Mouse (Mus musculus) heart, embryonic 12.5 days (tissue): ENCODE measurements around the gene Elf2. TPM values are rescaled to one million over a fixed set of nuclear protein-coding genes. Genes with fewer than 3 reads are reported as not detected.
A peak's percentile ranks its signal among the peaks of the same experiment; 100 is the strongest.

Experiments used
- ATAC-seq: fragments of 200-750 bp; cut with Nextera tagmentation; 2 replicates; pipeline ENCODE4 v1.8.0; 2017; ENCODE audit warnings: moderate TSS enrichment, moderate library complexity; ENCODE audit not compliant: insufficient number of reproducible peaks, low FRiP score
- H3K27ac ChIP-seq: fragments of 300-500 bp; sonication (generic); 2 replicates; pipeline ENCODE4 v1.5.1; 2016; ENCODE audit warnings: mild to moderate bottlenecking, moderate library complexity; ENCODE audit not compliant: poor library complexity, severe bottlenecking
- H3K27me3 ChIP-seq: fragments of 300-500 bp; sonication (generic); replicated peaks from 2 replicates; pipeline ENCODE4 v1.6.1; 2016; ENCODE audit warnings: mild to moderate bottlenecking, moderate library complexity
- H3K36me3 ChIP-seq: fragments of 300-500 bp; sonication (generic); 2 replicates; pipeline ENCODE4 v1.6.1; 2016; ENCODE audit warnings: mild to moderate bottlenecking, moderate library complexity
- H3K4me1 ChIP-seq: fragments of 300-500 bp; sonication (generic); replicated peaks from 2 replicates; pipeline ENCODE4 v1.6.1; 2016; ENCODE audit warnings: mild to moderate bottlenecking
- H3K4me2 ChIP-seq: fragments of 300-500 bp; sonication (generic); 2 replicates; pipeline ENCODE4 v1.6.1; 2016; ENCODE audit warnings: mild to moderate bottlenecking, moderate library complexity
- H3K4me3 ChIP-seq: fragments of 300-500 bp; sonication (generic); 2 replicates; pipeline ENCODE4 v1.5.1; 2016; ENCODE audit warnings: mild to moderate bottlenecking
- H3K9ac ChIP-seq: fragments of 300-500 bp; sonication (generic); 2 replicates; pipeline ENCODE4 v1.6.1; 2016; ENCODE audit warnings: mild to moderate bottlenecking, moderate library complexity
- H3K9me3 ChIP-seq: fragments of 300-500 bp; sonication (generic); replicated peaks from 2 replicates; pipeline ENCODE4 v1.6.1; 2016; ENCODE audit warnings: mild to moderate bottlenecking, moderate library complexity
- WGBS: fragments of 180-500 bp; shearing (Covaris S2); methylation state at CpG from one replicate; pipeline ENCODE4 v1.1.7; 2016; 5-methylcytosine and 5-hydroxymethylcytosine counted together
- polyA plus RNA-seq: library from polyadenylated mRNA; unstranded; fragments of >200 nt; fragmentation: Nextera tagmentation; extraction: Ambion mirVana; gene quantifications from 2 replicates; pipeline ENCODE4 v1.2.1, GENCODE M21; 2016

The Elf2 gene
- polyA plus RNA-seq, 1 experiment from 2014 or later, result 57.7 TPM

GRCm38 (mm10) chr3:51249866-51250265 is 90.6 kb downstream of the Elf2 start:
- Histone ChIP-seq H3K9me3 (no peaks in the 10 kb centered on the region), H3K36me3 (peaks cover 64% of the 10 kb centered on the region), H3K4me1 (no peaks in the 10 kb centered on the region), H3K27me3 (no peaks in the 10 kb centered on the region), H3K4me2 (no peak overlapping the region), H3K4me3 (no peak overlapping the region), H3K27ac (no peak overlapping the region), H3K9ac (no peak overlapping the region)
- no peak for ATAC-seq
- WGBS, result 89% methylated on average over 13 of the region's 13 CpGs

GRCm38 (mm10) chr3:51249460-51249859 is 91.0 kb downstream of the Elf2 start:
- H3K4me2 ChIP-seq, result no peak overlapping the region
- H3K36me3 ChIP-seq, result peaks cover 60% of the 10 kb centered on the region
- H3K9me3 ChIP-seq, result no peaks in the 10 kb centered on the region
- no peak overlapping the region for H3K4me3 ChIP-seq
- 83% methylated on average over 11 of the region's 11 CpGs for WGBS
- H3K9ac ChIP-seq, result no peak overlapping the region
- H3K27me3 ChIP-seq, result no peaks in the 10 kb centered on the region
- no peak for ATAC-seq
- no peak overlapping the region for H3K27ac ChIP-seq
- no peaks in the 10 kb centered on the region for H3K4me1 ChIP-seq

- Histone ChIP-seq H3K9me3 (no peaks in the 10 kb centered on the region), H3K36me3 (peaks cover 52% of the 10 kb centered on the region), H3K27me3 (no peaks in the 10 kb centered on the region), H3K4me2 (no peak overlapping the region), H3K4me1 (no peaks in the 10 kb centered on the region), H3K9ac (no peak overlapping the region), H3K27ac (no peak overlapping the region), H3K4me3 (no peak overlapping the region)
- no peak for ATAC-seq
- 94% methylated on average over 6 of the region's 6 CpGs for WGBS
These were observed 91.9 kb downstream of the Elf2 start for GRCm38 (mm10) chr3:51248600-51248999.

GRCm38 (mm10) chr3:51247704-51248103 is 92.8 kb downstream of the Elf2 start:
- no peak for ATAC-seq
- 81% methylated on average over 16 of the region's 16 CpGs for WGBS
- no peak overlapping the region for H3K4me2 ChIP-seq
- no peaks in the 10 kb centered on the region for H3K27me3 ChIP-seq
- peaks cover 43% of the 10 kb centered on the region for H3K36me3 ChIP-seq
- H3K27ac ChIP-seq, result no peak overlapping the region
- H3K4me3 ChIP-seq, result no peak overlapping the region
- no peak overlapping the region for H3K9ac ChIP-seq
- H3K4me1 ChIP-seq, result no peaks in the 10 kb centered on the region
- H3K9me3 ChIP-seq, result no peaks in the 10 kb centered on the region

- no peak for ATAC-seq
- H3K9me3 ChIP-seq, result no peaks in the 10 kb centered on the region
- H3K27me3 ChIP-seq, result no peaks in the 10 kb centered on the region
- peaks cover 4% of the 10 kb centered on the region; the same call in 1 of the 2 replicates for H3K36me3 ChIP-seq
- no peak overlapping the region for H3K4me3 ChIP-seq
- peaks cover 11% of the 10 kb centered on the region for H3K4me1 ChIP-seq
- H3K9ac ChIP-seq, result no peak overlapping the region
- no peak overlapping the region for H3K4me2 ChIP-seq
- H3K27ac ChIP-seq, result no peak overlapping the region
- 92% methylated on average over 3 of the region's 3 CpGs for WGBS
These were observed 100.9 kb downstream of the Elf2 start for GRCm38 (mm10) chr3:51239541-51239940.

- no peak for ATAC-seq
- Histone ChIP-seq H3K36me3 (peaks cover 4% of the 10 kb centered on the region; the same call in 1 of the 2 replicates), H3K27ac (no peak overlapping the region), H3K27me3 (no peaks in the 10 kb centered on the region), H3K4me2 (no peak overlapping the region), H3K4me1 (peaks cover 21% of the 10 kb centered on the region), H3K9me3 (no peaks in the 10 kb centered on the region), H3K4me3 (no peak overlapping the region), H3K9ac (no peak overlapping the region)
- 81% methylated on average over 7 of the region's 7 CpGs for WGBS
These were observed 101.9 kb downstream of the Elf2 start for GRCm38 (mm10) chr3:51238515-51238914.

- Histone ChIP-seq H3K27me3 (no peaks in the 10 kb centered on the region), H3K4me2 (no peak overlapping the region), H3K9ac (peak overlapping the region; percentile 1; the same call in 1 of the 2 replicates), H3K36me3 (peaks cover 3% of the 10 kb centered on the region; the same call in 1 of the 2 replicates), H3K4me3 (no peak overlapping the region), H3K27ac (0 out of 2 replicates have a peak overlapping the region, but pooled peaks have one; percentile 94), H3K4me1 (peaks cover 46% of the 10 kb centered on the region), H3K9me3 (no peaks in the 10 kb centered on the region)
- no peak for ATAC-seq
- 75% methylated on average over 5 of the region's 5 CpGs for WGBS
These were observed 105.8 kb downstream of the Elf2 start for GRCm38 (mm10) chr3:51234752-51235055.

GRCm38 (mm10) chr3:51233918-51234751 is 106.3 kb downstream of the Elf2 start:
- WGBS, result 31% methylated on average over 13 of the region's 13 CpGs
- Histone ChIP-seq H3K27me3 (no peaks in the 10 kb centered on the region), H3K4me3 (no peak overlapping the region), H3K27ac (peak overlapping the region; percentile 94), H3K4me2 (peak overlapping the region; percentile 35), H3K9ac (peak overlapping the region; percentile 8; the same call in 1 of the 2 replicates), H3K4me1 (peaks cover 46% of the 10 kb centered on the region), H3K9me3 (no peaks in the 10 kb centered on the region), H3K36me3 (no peaks in the 10 kb centered on the region)
- ATAC-seq, result peak; percentile 62

- Histone ChIP-seq H3K9ac (peak overlapping the region; percentile 8; the same call in 1 of the 2 replicates), H3K4me2 (peak overlapping the region; percentile 35), H3K27ac (peak overlapping the region; percentile 94), H3K9me3 (no peaks in the 10 kb centered on the region), H3K4me3 (no peak overlapping the region), H3K36me3 (no peaks in the 10 kb centered on the region), H3K27me3 (no peaks in the 10 kb centered on the region), H3K4me1 (peaks cover 47% of the 10 kb centered on the region)
- peak; percentile 51; the same call in 1 of the 2 replicates for ATAC-seq
- 43% methylated on average over 5 of the region's 5 CpGs for WGBS
These were observed 107.0 kb downstream of the Elf2 start for GRCm38 (mm10) chr3:51233474-51233873.

GRCm38 (mm10) chr3:51232205-51232910 is 108.1 kb downstream of the Elf2 start:
- Histone ChIP-seq H3K27me3 (no peaks in the 10 kb centered on the region), H3K36me3 (no peaks in the 10 kb centered on the region), H3K9ac (no peak overlapping the region), H3K4me3 (no peak overlapping the region), H3K9me3 (no peaks in the 10 kb centered on the region), H3K27ac (peak overlapping the region; percentile 94), H3K4me1 (peaks cover 44% of the 10 kb centered on the region), H3K4me2 (no peak overlapping the region)
- no peak for ATAC-seq
- WGBS, result 85% methylated on average over 3 of the region's 3 CpGs

- no peak for ATAC-seq
These were observed 109.0 kb downstream of the Elf2 start for GRCm38 (mm10) chr3:51231499-51231898.

More at GRCm38 (mm10) chr3:51231499-51231898, 109.0 kb downstream of the Elf2 start:
- Histone ChIP-seq H3K4me3 (no peak overlapping the region), H3K27me3 (no peaks in the 10 kb centered on the region), H3K9me3 (no peaks in the 10 kb centered on the region), H3K36me3 (no peaks in the 10 kb centered on the region), H3K9ac (no peak overlapping the region), H3K4me2 (no peak overlapping the region), H3K27ac (peak overlapping the region; percentile 66; the same call in 1 of the 2 replicates), H3K4me1 (peaks cover 44% of the 10 kb centered on the region)
- WGBS, result 42% methylated on average over 3 of the region's 3 CpGs
